Mouse (Mus musculus) liver, embryonic 11.5 days (tissue): ENCODE results near the gene Gm9817. TPM values are rescaled to one million over a fixed set of nuclear protein-coding genes. Genes with fewer than 3 reads are reported as not detected.

Experiments used
- ATAC-seq: fragments of 200-750 bp; cut with Nextera tagmentation; replicated peaks from 2 replicates; pipeline ENCODE4 v1.8.0; 2017; ENCODE audit warnings: moderate number of reproducible peaks, mild to moderate bottlenecking, moderate TSS enrichment, moderate library complexity; ENCODE audit not compliant: low FRiP score
- DNase-seq: peaks from one replicate; pipeline ENCODE4 v3.0.0-alpha.2; 2017; ENCODE audit warnings: low spot score
- H3K27ac ChIP-seq: fragments of 300-500 bp; sonication (generic); 2 replicates; pipeline ENCODE4 v1.5.1; 2014; ENCODE audit warnings: mild to moderate bottlenecking, low read depth, low read length, control low read depth
- H3K27me3 ChIP-seq: fragments of 300-500 bp; sonication (generic); replicated peaks from 2 replicates; pipeline ENCODE4 v1.6.1; 2014; ENCODE audit warnings: low read length, mixed read lengths; ENCODE audit not compliant: control insufficient read depth, insufficient read depth
- H3K36me3 ChIP-seq: fragments of 300-500 bp; sonication (generic); 2 replicates; pipeline ENCODE4 v1.6.1; 2014; ENCODE audit warnings: mild to moderate bottlenecking, low read length, moderate library complexity, mixed read lengths; ENCODE audit not compliant: control insufficient read depth, insufficient read depth
- H3K4me1 ChIP-seq: fragments of 300-500 bp; sonication (generic); replicated peaks from 2 replicates; pipeline ENCODE4 v1.6.1; 2014; ENCODE audit warnings: low read length, mixed read lengths; ENCODE audit not compliant: control insufficient read depth, insufficient read depth
- H3K4me2 ChIP-seq: fragments of 300-500 bp; sonication (generic); 2 replicates; pipeline ENCODE4 v1.6.1; 2014; ENCODE audit warnings: mild to moderate bottlenecking, control low read depth, moderate library complexity
- H3K4me3 ChIP-seq: fragments of 300-500 bp; sonication (generic); 2 replicates; pipeline ENCODE4 v1.5.1; 2014; ENCODE audit warnings: low read depth, low read length, control low read depth
- H3K9ac ChIP-seq: fragments of 300-500 bp; sonication (generic); 2 replicates; pipeline ENCODE4 v1.6.1; 2014; ENCODE audit warnings: low read depth, low read length, control low read depth
- H3K9me3 ChIP-seq: fragments of 300-500 bp; sonication (generic); 2 replicates; pipeline ENCODE4 v1.6.1; 2016; ENCODE audit warnings: low read length, inconsistent platforms, mixed read lengths; ENCODE audit not compliant: control insufficient read depth
- WGBS: fragments of 180-500 bp; shearing (Covaris S2); extraction: QIAGEN DNeasy Blood & Tissue Kit; methylation state at CpG from one replicate; pipeline ENCODE4 v1.1.7; 2014; 5-methylcytosine and 5-hydroxymethylcytosine counted together
- polyA plus RNA-seq: library from polyadenylated mRNA; unstranded; fragments of >200 nt; fragmentation: Nextera tagmentation; extraction: Ambion mirVana; gene quantifications from 2 replicates; pipeline ENCODE4 v1.2.1, GENCODE M21; 2014

Gm9817 gene
- polyA plus RNA-seq, 1 experiment from 2014 or later, result not detected

DNA sequence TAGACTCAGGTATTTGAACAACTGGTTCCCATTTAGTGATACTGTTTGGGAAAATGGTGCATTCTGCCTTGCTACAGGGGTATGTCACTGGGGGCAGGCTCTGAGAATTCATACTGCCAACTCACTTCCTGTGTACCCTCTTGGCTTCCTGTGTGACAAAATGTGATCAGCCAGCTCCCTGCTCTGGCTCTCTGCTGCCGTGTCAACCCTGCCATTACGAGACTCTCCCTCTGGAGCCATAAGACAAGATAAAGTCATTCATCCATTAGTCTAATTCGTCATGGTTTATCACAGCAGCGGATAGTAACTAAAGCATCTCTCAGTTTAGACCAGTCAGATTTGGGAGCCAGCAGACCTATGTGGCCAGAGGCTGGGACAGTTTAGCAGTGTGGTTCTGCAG is 38.3 kb upstream of the Gm9817 start:
- H3K4me3 ChIP-seq, result no peak overlapping the region
- 47% methylated on average over 4 of the region's 4 CpGs for WGBS
- H3K27me3 ChIP-seq, result no peaks in the 10 kb centered on the region
- no peaks in the 10 kb centered on the region for H3K9me3 ChIP-seq
- ATAC-seq (no peak), DNase-seq (no peak)
- H3K4me2 ChIP-seq, result no peak overlapping the region
- no peak overlapping the region for H3K9ac ChIP-seq
- no peaks in the 10 kb centered on the region for H3K4me1 ChIP-seq
- no peaks in the 10 kb centered on the region for H3K36me3 ChIP-seq
- H3K27ac ChIP-seq, result no peak overlapping the region

DNA sequence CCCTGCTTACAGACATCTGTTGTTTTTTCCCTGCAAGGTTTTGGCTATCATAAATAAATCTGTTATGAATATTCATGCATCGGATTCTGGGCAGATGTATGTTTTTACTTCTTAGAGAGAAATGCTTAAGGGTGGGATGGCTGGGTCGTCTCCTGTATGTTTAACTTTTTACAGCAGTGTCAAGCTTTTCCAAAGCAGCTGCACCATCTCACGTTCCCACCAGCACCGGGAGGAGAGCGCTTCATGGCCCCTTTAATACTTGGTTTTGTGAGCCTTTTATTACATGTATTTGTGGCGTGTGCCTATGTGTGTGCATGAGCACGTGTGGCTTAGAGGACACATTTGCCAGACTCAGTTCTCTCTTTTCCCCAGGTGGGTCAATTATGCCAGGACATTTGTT is 37.8 kb upstream of the Gm9817 start:
- no peak overlapping the region for H3K4me3 ChIP-seq
- H3K36me3 ChIP-seq, result no peaks in the 10 kb centered on the region
- H3K27ac ChIP-seq, result no peak overlapping the region
- WGBS, result 80% methylated on average over 7 of the region's 7 CpGs
- H3K9ac ChIP-seq, result no peak overlapping the region
- no peaks in the 10 kb centered on the region for H3K9me3 ChIP-seq
- ATAC-seq (no peak), DNase-seq (no peak)
- H3K4me2 ChIP-seq, result no peak overlapping the region
- no peaks in the 10 kb centered on the region for H3K4me1 ChIP-seq
- no peaks in the 10 kb centered on the region for H3K27me3 ChIP-seq

DNA sequence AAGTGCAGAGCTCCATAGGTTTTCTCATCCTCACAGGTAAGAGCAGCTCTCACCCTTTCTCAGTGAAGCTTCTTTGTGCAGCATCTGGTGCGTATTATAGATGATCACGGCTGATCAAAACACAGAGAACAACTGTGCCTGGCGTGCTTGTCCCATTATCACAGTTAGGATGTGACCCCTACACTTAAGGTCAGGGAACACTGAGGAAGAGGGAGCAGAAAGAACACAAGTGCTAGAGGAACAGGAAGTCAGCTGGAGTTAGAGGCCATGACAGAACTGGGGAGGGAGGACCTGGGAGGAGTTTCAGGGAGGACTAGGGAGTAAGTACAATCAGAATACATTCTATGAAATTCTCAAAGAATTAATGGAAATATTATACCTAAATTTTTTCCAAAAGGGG is 35.0 kb upstream of the Gm9817 start:
- no peak overlapping the region for H3K4me2 ChIP-seq
- no peaks in the 10 kb centered on the region for H3K27me3 ChIP-seq
- DNase-seq (no peak), ATAC-seq (no peak)
- no peaks in the 10 kb centered on the region for H3K9me3 ChIP-seq
- no peak overlapping the region for H3K27ac ChIP-seq
- H3K4me1 ChIP-seq, result no peaks in the 10 kb centered on the region
- no peaks in the 10 kb centered on the region for H3K36me3 ChIP-seq
- no peak overlapping the region for H3K4me3 ChIP-seq
- WGBS, result 78% methylated on average over 3 of the region's 3 CpGs
- no peak overlapping the region for H3K9ac ChIP-seq

DNA sequence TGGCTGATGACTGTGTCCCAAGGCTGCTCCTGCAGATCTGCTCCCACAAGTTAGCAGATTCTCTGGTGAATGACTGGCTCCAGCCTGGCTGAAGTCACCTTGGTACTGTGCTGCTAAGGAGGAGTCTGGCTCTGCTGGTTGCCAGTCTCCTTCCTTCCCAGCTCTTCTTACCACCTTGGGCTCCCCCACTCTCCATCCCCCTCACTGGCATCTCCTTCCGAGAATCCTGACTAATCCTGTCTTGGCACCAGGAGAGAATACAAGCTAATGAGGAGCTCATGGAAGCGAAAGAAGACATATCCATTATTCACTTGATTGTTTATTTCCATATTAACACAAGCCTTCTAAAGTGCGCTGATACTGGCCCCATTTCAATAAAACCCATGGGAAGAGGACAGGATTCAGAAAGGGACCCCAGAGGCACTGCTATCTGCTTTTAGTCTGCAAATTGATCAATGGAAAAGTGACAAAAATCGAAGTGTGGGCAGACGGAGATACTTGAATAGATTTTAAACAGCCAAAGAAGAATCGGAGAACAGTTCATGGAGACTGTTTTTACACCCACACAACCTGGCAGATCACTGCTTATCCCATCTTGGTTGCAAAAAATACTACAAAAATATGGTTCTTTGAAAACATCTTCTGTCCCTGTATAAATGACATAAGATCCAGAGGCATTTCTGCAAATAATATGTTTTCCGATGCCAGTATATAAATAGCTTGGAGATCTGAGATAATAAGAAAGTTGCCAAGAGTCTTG is 29.1 kb upstream of the Gm9817 start:
- H3K36me3 ChIP-seq, result no peaks in the 10 kb centered on the region
- H3K4me3 ChIP-seq, result no peak overlapping the region
- DNase-seq, result no peak
- H3K9ac ChIP-seq, result no peak overlapping the region
- no peak overlapping the region for H3K4me2 ChIP-seq
- H3K9me3 ChIP-seq, result no peaks in the 10 kb centered on the region
- no peaks in the 10 kb centered on the region; the same call in 1 of the 2 replicates for H3K27me3 ChIP-seq
- H3K4me1 ChIP-seq, result no peaks in the 10 kb centered on the region
- no peak overlapping the region for H3K27ac ChIP-seq
- WGBS, result 77% methylated on average over 7 of the region's 7 CpGs
- no peak for ATAC-seq

DNA sequence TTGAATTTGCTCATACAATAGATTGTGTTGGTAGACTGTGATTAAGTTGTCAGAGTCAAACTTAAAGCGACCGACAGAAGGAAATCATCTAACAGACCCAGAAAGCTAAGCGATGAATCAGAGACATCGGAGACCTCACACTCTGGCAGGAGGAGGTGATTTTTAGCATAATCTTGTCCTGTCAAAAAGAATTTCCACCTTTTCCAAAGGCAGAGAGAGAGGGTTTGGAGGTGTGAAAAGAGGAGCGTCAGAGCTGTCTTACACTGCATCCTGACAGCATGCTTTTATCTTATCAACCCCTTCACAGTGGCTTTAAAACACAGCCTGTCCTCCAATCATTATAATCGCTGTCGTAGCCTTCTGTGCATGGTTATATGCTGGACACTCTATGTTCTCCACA is 25.7 kb upstream of the Gm9817 start:
- no peak overlapping the region for H3K27ac ChIP-seq
- no peaks in the 10 kb centered on the region; the same call in 1 of the 2 replicates for H3K27me3 ChIP-seq

DNA sequence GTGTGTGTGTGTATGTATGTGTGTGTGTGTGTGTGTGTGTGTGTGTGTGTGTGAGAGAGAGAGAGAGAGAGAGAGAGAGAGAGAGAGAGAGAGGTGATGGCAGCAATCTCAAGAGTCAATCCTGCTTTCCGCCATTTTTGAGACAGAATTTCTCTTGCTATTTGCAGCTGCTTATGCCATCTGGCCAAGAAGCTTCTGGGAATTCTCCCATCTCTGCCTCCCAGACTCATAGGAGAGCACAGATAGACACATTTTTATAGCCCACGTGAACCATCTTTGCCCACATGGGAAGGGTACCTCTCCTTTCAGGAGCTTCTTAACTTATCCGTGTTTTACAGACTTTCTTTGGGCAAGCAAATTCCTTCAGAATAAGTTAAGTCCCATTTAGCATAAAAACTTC is 24.6 kb upstream of the Gm9817 start:
- no peaks in the 10 kb centered on the region for H3K9me3 ChIP-seq
- H3K4me1 ChIP-seq, result no peaks in the 10 kb centered on the region
- 86% methylated on average over 3 of the region's 3 CpGs for WGBS
- no peak overlapping the region for H3K4me2 ChIP-seq
- H3K4me3 ChIP-seq, result no peak overlapping the region
- no peaks in the 10 kb centered on the region for H3K36me3 ChIP-seq
- no peak overlapping the region for H3K9ac ChIP-seq
- no peak for ATAC-seq
- no peaks in the 10 kb centered on the region; the same call in 1 of the 2 replicates for H3K27me3 ChIP-seq
- H3K27ac ChIP-seq, result no peak overlapping the region
- no peak for DNase-seq

More for the DNA sequence above, 25.7 kb upstream of the Gm9817 start:
- DNase-seq (no peak), ATAC-seq (no peak)
- no peaks in the 10 kb centered on the region for H3K9me3 ChIP-seq
- no peak overlapping the region for H3K9ac ChIP-seq
- WGBS, result 48% methylated on average over 7 of the region's 7 CpGs
- no peak overlapping the region for H3K4me2 ChIP-seq
- H3K4me3 ChIP-seq, result no peak overlapping the region
- H3K4me1 ChIP-seq, result no peaks in the 10 kb centered on the region
- no peaks in the 10 kb centered on the region for H3K36me3 ChIP-seq

DNA sequence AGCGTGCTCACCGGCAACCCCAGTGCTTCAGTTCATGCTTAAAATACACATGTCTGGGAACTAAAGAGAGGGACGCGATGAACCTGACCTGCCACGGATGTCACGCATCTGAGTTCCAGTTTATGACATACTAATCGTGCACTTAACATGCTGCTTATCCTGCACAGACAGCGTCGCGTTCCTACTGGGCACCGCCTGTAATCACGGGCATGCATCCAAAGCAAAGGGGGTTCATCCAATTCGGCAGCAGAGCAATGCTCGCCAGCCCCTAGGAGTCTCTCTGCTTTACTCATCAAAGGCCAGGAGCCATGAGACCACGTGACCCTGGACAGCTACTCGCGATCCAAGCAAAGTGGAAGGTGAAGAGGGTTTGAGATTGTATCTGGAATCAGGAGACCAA is 19.3 kb upstream of the Gm9817 start:
- Histone ChIP-seq H3K9me3 (no peaks in the 10 kb centered on the region), H3K4me1 (no peaks in the 10 kb centered on the region), H3K9ac (no peak overlapping the region), H3K27me3 (peaks cover 5% of the 10 kb centered on the region; the same call in 1 of the 2 replicates), H3K4me3 (no peak overlapping the region), H3K27ac (no peak overlapping the region), H3K4me2 (no peak overlapping the region), H3K36me3 (no peaks in the 10 kb centered on the region)
- ATAC-seq, result no peak
- 83% methylated on average over 17 of the region's 17 CpGs for WGBS
- no peak for DNase-seq

DNA sequence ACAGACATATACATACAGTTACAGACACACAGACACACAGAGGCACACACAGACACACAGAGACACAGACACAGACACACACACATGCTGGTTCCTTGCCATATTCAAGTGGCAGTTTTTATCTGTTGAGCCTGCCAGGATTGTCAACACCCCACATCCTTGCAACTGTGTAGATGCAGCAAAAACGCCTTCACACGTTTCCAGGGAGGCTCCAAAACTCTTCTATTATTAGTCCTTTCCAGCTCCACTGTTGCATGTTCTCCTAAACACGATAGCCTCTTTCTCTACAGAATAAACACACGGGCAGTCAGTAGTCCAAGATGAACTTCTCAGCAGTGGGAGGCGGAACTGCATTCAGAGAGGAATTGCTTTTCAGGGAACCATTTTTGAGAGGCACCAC is 15.3 kb upstream of the Gm9817 start:
- no peak overlapping the region for H3K27ac ChIP-seq

DNA sequence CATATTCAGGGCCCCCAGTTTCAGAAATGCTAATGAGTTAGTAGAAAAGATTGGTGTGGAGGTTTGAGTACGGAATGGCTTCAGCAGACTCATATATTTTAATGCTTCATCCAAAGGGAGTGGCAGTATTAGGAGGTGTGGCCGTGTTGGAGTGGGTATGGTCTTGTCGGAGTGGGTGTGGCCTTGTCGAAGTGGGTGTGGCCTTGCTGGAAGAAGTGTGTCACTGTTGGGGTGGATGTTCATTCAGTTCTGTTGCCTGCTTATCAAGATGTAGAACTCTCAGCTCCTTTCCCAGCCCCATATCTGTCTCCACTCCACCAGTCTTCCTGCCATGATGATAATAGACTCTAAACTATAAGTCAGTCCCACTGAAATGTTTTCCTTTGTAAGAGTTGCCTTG is 13.5 kb upstream of the Gm9817 start:
- no peak overlapping the region for H3K9ac ChIP-seq
- WGBS, result 75% methylated on average over 4 of the region's 4 CpGs
- H3K4me3 ChIP-seq, result no peak overlapping the region
- no peak overlapping the region for H3K27ac ChIP-seq
- DNase-seq, result no peak
- ATAC-seq, result no peak; the same call in 1 of the 2 replicates
- H3K4me2 ChIP-seq, result no peak overlapping the region
- peaks cover 2% of the 10 kb centered on the region; the same call in 1 of the 2 replicates for H3K27me3 ChIP-seq
- H3K9me3 ChIP-seq, result no peaks in the 10 kb centered on the region
- H3K36me3 ChIP-seq, result no peaks in the 10 kb centered on the region
- H3K4me1 ChIP-seq, result no peaks in the 10 kb centered on the region

More for the DNA sequence above, 15.3 kb upstream of the Gm9817 start:
- Histone ChIP-seq H3K4me1 (no peaks in the 10 kb centered on the region), H3K27me3 (peaks cover 5% of the 10 kb centered on the region; the same call in 1 of the 2 replicates), H3K4me2 (no peak overlapping the region), H3K4me3 (no peak overlapping the region), H3K9me3 (no peaks in the 10 kb centered on the region), H3K36me3 (no peaks in the 10 kb centered on the region), H3K9ac (no peak overlapping the region)
- ATAC-seq (no peak), DNase-seq (no peak)
- WGBS, result 77% methylated on average over 5 of the region's 5 CpGs
